Mouse (Mus musculus) B cell, adult 67 days (primary cell): ENCODE results near the gene Olfr97. TPM values are rescaled to one million over a fixed set of nuclear protein-coding genes. Genes with fewer than 3 reads are reported as not detected.

Experiments used
- total RNA-seq, 2 experiments: library from RNA; stranded (reverse); gene quantifications; 4 replicates each; pipeline ENCODE4 v1.2.4; 2023

Gene Olfr97
- not detected for total RNA-seq

GRCm38 (mm10) chr17:37237230-37237629 lies at the start of gene Olfr97:
Gene Olfr97, minus strand, starts transcription at chr17:37237330.

GRCm38 (mm10) chr17:37283360-37283759 lies 46.2 kb upstream of the Olfr97 start, which contains the start of gene Olfr99:
Gene Olfr99, minus strand, starts transcription at chr17:37283460.

GRCm38 (mm10) chr17:37270058-37270701 lies 33.0 kb upstream of the Olfr97 start, which contains the start of gene H2-M3:
Gene H2-M3, plus strand, starts transcription at chr17:37270220.

GRCm38 (mm10) chr17:37263626-37264025 lies 26.5 kb upstream of the Olfr97 start, which contains the start of gene Olfr98:
Gene Olfr98, minus strand, starts transcription at chr17:37263749.

GRCm38 (mm10) chr17:37219846-37220245 lies 17.3 kb downstream of the Olfr97 start, which contains the start of gene Olfr96:
Gene Olfr96, plus strand, starts transcription at chr17:37220146.

GRCm38 (mm10) chr17:37213018-37213417 lies 24.1 kb downstream of the Olfr97 start, which contains the start of gene Olfr95:
Gene Olfr95, minus strand, starts transcription at chr17:37213118.

GRCm38 (mm10) chr17:37200894-37201293 lies 36.2 kb downstream of the Olfr97 start, which contains the start of gene Olfr94:
Gene Olfr94, minus strand, starts transcription at chr17:37200994.

GRCm38 (mm10) chr17:37193656-37194055 lies 43.5 kb downstream of the Olfr97 start, which contains the start of gene Ubd:
Gene Ubd, plus strand, starts transcription at chr17:37193892.

Other genes with a start within 250 kb of the Olfr97 start
- gene H2-M5, start 247.8 kb downstream of the Olfr97 start, total RNA-seq, result not detected
- not detected for gene Zfp57, start 236.2 kb downstream of the Olfr97 start, total RNA-seq
- gene Mog, start 213.9 kb downstream of the Olfr97 start, total RNA-seq, result not detected
- 10 to 100 TPM; 65.4 to 88.3 TPM for gene Gabbr1, start 191.4 kb downstream of the Olfr97 start, total RNA-seq
- under 1 TPM; 0.20 to 0.59 TPM for gene Olfr90, start 148.8 kb downstream of the Olfr97 start, total RNA-seq
- gene Olfr91, start 139.1 kb downstream of the Olfr97 start, total RNA-seq, result not detected
- gene Olfr92, start 117.2 kb downstream of the Olfr97 start, total RNA-seq, result not detected
- gene Olfr93, start 75.8 kb downstream of the Olfr97 start, total RNA-seq, result not detected
- not detected for gene Ubd, start 43.4 kb downstream of the Olfr97 start, total RNA-seq
- not detected for gene Olfr94, start 36.3 kb downstream of the Olfr97 start, total RNA-seq
- gene Olfr95, start 24.2 kb downstream of the Olfr97 start, total RNA-seq, result not detected
- gene Olfr96, start 17.2 kb downstream of the Olfr97 start, total RNA-seq, result not detected
- not detected for gene Olfr98, start 26.4 kb upstream of the Olfr97 start, total RNA-seq
- 10 to 100 TPM; 49.0 to 49.1 TPM for gene H2-M3, start 32.9 kb upstream of the Olfr97 start, total RNA-seq
- gene Olfr99, start 46.1 kb upstream of the Olfr97 start, total RNA-seq, result not detected
- gene Olfr101, start 67.0 kb upstream of the Olfr97 start, total RNA-seq, result not detected
- not detected for gene Olfr102, start 79.7 kb upstream of the Olfr97 start, total RNA-seq
- not detected for gene Olfr103, start 102.4 kb upstream of the Olfr97 start, total RNA-seq
- gene Olfr104-ps, start 122.3 kb upstream of the Olfr97 start, total RNA-seq, result not detected
- gene Olfr105-ps, start 141.7 kb upstream of the Olfr97 start, total RNA-seq, result not detected
- gene Olfr106-ps, start 153.1 kb upstream of the Olfr97 start, total RNA-seq, result not detected
- not detected for gene Olfr107, start 161.9 kb upstream of the Olfr97 start, total RNA-seq
- gene Olfr108, start 208.2 kb upstream of the Olfr97 start, total RNA-seq, result not detected
- not detected for gene Olfr109, start 221.6 kb upstream of the Olfr97 start, total RNA-seq
- gene H2-M2, start 246.2 kb upstream of the Olfr97 start, total RNA-seq, result not detected